Mouse (Mus musculus) C2C12 (cell line): Measurements from ENCODE around the gene Ubc.

Experiments used
- CEBPB ChIP-seq: IDR thresholded peaks from one replicate; pipeline ENCODE4 v1.6.1; 2011; ENCODE audit warnings: low read depth, mild to moderate bottlenecking, control low read depth, moderate library complexity
- CTCF ChIP-seq: IDR thresholded peaks from one replicate; pipeline ENCODE4 v1.5.1; 2011; ENCODE audit not compliant: control insufficient read depth, insufficient read depth, insufficient read length
- FOSL1 ChIP-seq: IDR thresholded peaks from one replicate; pipeline ENCODE4 v1.8.0; 2011; ENCODE audit warnings: mild to moderate bottlenecking, low read length; ENCODE audit not compliant: poor library complexity, insufficient read depth, severe bottlenecking
- MAX ChIP-seq: IDR thresholded peaks from one replicate; pipeline ENCODE4 v1.6.1; 2011; ENCODE audit warnings: mild to moderate bottlenecking, control low read depth
- MYOG ChIP-seq: IDR thresholded peaks from one replicate; pipeline ENCODE4 v1.6.1; 2011; ENCODE audit not compliant: control insufficient read depth, insufficient read length; ENCODE audit errors: extremely low read depth
- USF1 ChIP-seq: IDR thresholded peaks from one replicate; pipeline ENCODE4 v1.6.1; 2011; ENCODE audit warnings: low read depth, mild to moderate bottlenecking, control low read depth, moderate library complexity

DNA sequence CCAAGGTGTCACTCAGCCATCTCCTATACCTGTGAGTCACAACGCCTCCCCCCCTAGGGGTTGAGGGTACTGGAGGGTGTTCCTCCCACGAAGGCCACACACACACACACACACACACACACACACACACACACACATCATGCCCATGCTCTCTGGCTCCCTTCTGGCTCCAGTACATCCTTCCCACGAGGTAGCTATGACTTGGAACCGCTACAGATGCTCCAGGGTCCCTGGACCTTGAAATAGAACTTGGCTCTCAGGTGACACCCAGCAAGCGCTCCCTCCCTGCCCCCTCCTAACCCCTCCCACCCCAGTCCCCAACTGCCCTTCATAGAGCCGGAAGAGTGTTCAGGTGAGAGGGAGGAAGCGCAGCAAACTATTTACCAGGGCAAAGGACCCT, 34.4 kb downstream of the Ubc start:
- TF ChIP-seq CTCF = no peak
- no peak for TF ChIP-seq USF1
- TF ChIP-seq FOSL1 = no peak
- TF ChIP-seq MYOG = no peak
- no peak for TF ChIP-seq CEBPB
- TF ChIP-seq MAX = no peak
